Mouse (Mus musculus) lung, embryonic 16.5 days (tissue): ENCODE measurements around the gene Slc25a34. TPM values are rescaled to one million over a fixed set of nuclear protein-coding genes. Genes with fewer than 3 reads are reported as not detected.
A peak's percentile ranks its signal among the peaks of the same experiment; 100 is the strongest.

Source experiments
- ATAC-seq: fragments of 200-750 bp; cut with Nextera tagmentation; 2 replicates; pipeline ENCODE4 v1.8.0; 2017; ENCODE audit warnings: low read depth, mild to moderate bottlenecking, moderate library complexity
- H3K27ac ChIP-seq: fragments of 300-500 bp; sonication (generic); 2 replicates; pipeline ENCODE4 v1.5.1; 2014; ENCODE audit warnings: mild to moderate bottlenecking, control low read depth, low read length
- H3K27me3 ChIP-seq: fragments of 300-500 bp; sonication (generic); 2 replicates; pipeline ENCODE4 v1.6.1; 2014; ENCODE audit warnings: low read depth, low read length, mixed read lengths; ENCODE audit not compliant: control insufficient read depth, insufficient read depth
- H3K36me3 ChIP-seq: fragments of 300-500 bp; sonication (generic); 2 replicates; pipeline ENCODE4 v1.6.1; 2014; ENCODE audit warnings: low read length; ENCODE audit not compliant: control insufficient read depth, insufficient read depth
- H3K4me1 ChIP-seq: fragments of 300-500 bp; sonication (generic); replicated peaks from 2 replicates; pipeline ENCODE4 v1.6.1; 2014; ENCODE audit warnings: low read length, mixed read lengths; ENCODE audit not compliant: control insufficient read depth, insufficient read depth
- H3K4me2 ChIP-seq: fragments of 300-500 bp; sonication (generic); 2 replicates; pipeline ENCODE4 v1.6.1; 2014; ENCODE audit warnings: low read depth, low read length, control low read depth
- H3K4me3 ChIP-seq: fragments of 300-500 bp; sonication (generic); 2 replicates; pipeline ENCODE4 v1.5.1; 2014; ENCODE audit warnings: mild to moderate bottlenecking, low read length, control low read depth
- H3K9ac ChIP-seq: fragments of 300-500 bp; sonication (generic); 2 replicates; pipeline ENCODE4 v1.6.1; 2014; ENCODE audit warnings: low read length, control low read depth
- H3K9me3 ChIP-seq: fragments of 300-500 bp; sonication (generic); 2 replicates; pipeline ENCODE4 v1.6.1; 2016; ENCODE audit warnings: low read length; ENCODE audit not compliant: control insufficient read depth
- WGBS: fragments of 180-500 bp; shearing (Covaris S2); extraction: QIAGEN DNeasy Blood & Tissue Kit; methylation state at CpG from one replicate; pipeline ENCODE4 v1.1.7; 2014; 5-methylcytosine and 5-hydroxymethylcytosine counted together
- polyA plus RNA-seq: library from polyadenylated mRNA; unstranded; fragments of >200 nt; fragmentation: Nextera tagmentation; extraction: Ambion mirVana; gene quantifications from 2 replicates; pipeline ENCODE4 v1.2.1, GENCODE M21; 2015

Gene Slc25a34
- polyA plus RNA-seq, 1 experiment from 2014 or later, result 0.18 TPM

GRCm38 (mm10) chr4:141599251-141600141, 24.1 kb downstream of the Slc25a34 start:
- H3K9ac ChIP-seq, result peak overlapping the region; percentile 86
- peak; percentile 18; the same call in 1 of the 2 replicates for ATAC-seq
- H3K27me3 ChIP-seq, result no peaks in the 10 kb centered on the region
- under 1% methylated on average over 39 of the region's 57 CpGs for WGBS
- peak overlapping the region; percentile 74 for H3K4me3 ChIP-seq
- H3K9me3 ChIP-seq, result no peaks in the 10 kb centered on the region
- peak overlapping the region; percentile 90 for H3K4me2 ChIP-seq
- peaks cover 4% of the 10 kb centered on the region for H3K36me3 ChIP-seq
- peaks cover 33% of the 10 kb centered on the region for H3K4me1 ChIP-seq
- peak overlapping the region; percentile 93 for H3K27ac ChIP-seq

- H3K27me3 ChIP-seq, result no peaks in the 10 kb centered on the region
- H3K4me3 ChIP-seq, result peak overlapping the region; percentile 74
- peak overlapping the region; percentile 90 for H3K4me2 ChIP-seq
- ATAC-seq, result no peak
- H3K4me1 ChIP-seq, result peaks cover 27% of the 10 kb centered on the region
- no peaks in the 10 kb centered on the region for H3K9me3 ChIP-seq
- peak overlapping the region; percentile 93 for H3K27ac ChIP-seq
- 2% methylated on average over 9 of the region's 9 CpGs for WGBS
- peaks cover 10% of the 10 kb centered on the region for H3K36me3 ChIP-seq
- H3K9ac ChIP-seq, result peak overlapping the region; percentile 86
Measured at GRCm38 (mm10) chr4:141598894-141599250, 24.7 kb downstream of the Slc25a34 start.

- Histone ChIP-seq H3K27me3 (no peaks in the 10 kb centered on the region), H3K27ac (peak overlapping the region; percentile 93), H3K4me2 (peak overlapping the region; percentile 90), H3K9me3 (no peaks in the 10 kb centered on the region), H3K36me3 (peaks cover 10% of the 10 kb centered on the region), H3K4me3 (peak overlapping the region; percentile 74), H3K4me1 (peaks cover 23% of the 10 kb centered on the region), H3K9ac (peak overlapping the region; percentile 86)
- peak; percentile 82 for ATAC-seq
- 1% methylated on average over 19 of the region's 19 CpGs for WGBS
Measured at GRCm38 (mm10) chr4:141598199-141598893, 25.3 kb downstream of the Slc25a34 start.

- H3K27ac ChIP-seq, result no peak overlapping the region
- H3K4me2 ChIP-seq, result no peak overlapping the region
- H3K27me3 ChIP-seq, result no peaks in the 10 kb centered on the region
- peaks cover 18% of the 10 kb centered on the region for H3K4me1 ChIP-seq
- 80% methylated on average over 8 of the region's 8 CpGs for WGBS
- H3K9me3 ChIP-seq, result no peaks in the 10 kb centered on the region
- peaks cover 20% of the 10 kb centered on the region for H3K36me3 ChIP-seq
- ATAC-seq, result no peak
- no peak overlapping the region for H3K4me3 ChIP-seq
- H3K9ac ChIP-seq, result peak overlapping the region; percentile 4; the same call in 1 of the 2 replicates
Measured at GRCm38 (mm10) chr4:141596700-141597328, 26.8 kb downstream of the Slc25a34 start.

GRCm38 (mm10) chr4:141595605-141596268, 27.9 kb downstream of the Slc25a34 start:
- H3K27me3 ChIP-seq, result no peaks in the 10 kb centered on the region
- no peak overlapping the region for H3K4me3 ChIP-seq
- H3K27ac ChIP-seq, result no peak overlapping the region
- ATAC-seq, result no peak
- 64% methylated on average over 9 of the region's 9 CpGs for WGBS
- no peaks in the 10 kb centered on the region for H3K9me3 ChIP-seq
- no peak overlapping the region for H3K4me2 ChIP-seq
- peaks cover 15% of the 10 kb centered on the region for H3K4me1 ChIP-seq
- peaks cover 24% of the 10 kb centered on the region for H3K36me3 ChIP-seq
- no peak overlapping the region for H3K9ac ChIP-seq

- H3K4me3 ChIP-seq, result no peak overlapping the region
- H3K27ac ChIP-seq, result no peak overlapping the region
- no peak for ATAC-seq
- H3K4me1 ChIP-seq, result peaks cover 11% of the 10 kb centered on the region
- peaks cover 26% of the 10 kb centered on the region for H3K36me3 ChIP-seq
- H3K9me3 ChIP-seq, result no peaks in the 10 kb centered on the region
- H3K9ac ChIP-seq, result no peak overlapping the region
- H3K27me3 ChIP-seq, result no peaks in the 10 kb centered on the region
- no peak overlapping the region for H3K4me2 ChIP-seq
- 87% methylated on average over 11 of the region's 11 CpGs for WGBS
Measured at GRCm38 (mm10) chr4:141595138-141595537, 28.5 kb downstream of the Slc25a34 start.

- H3K27ac ChIP-seq, result no peak overlapping the region
- H3K4me2 ChIP-seq, result no peak overlapping the region
- no peaks in the 10 kb centered on the region for H3K4me1 ChIP-seq
- no peak for ATAC-seq
- peaks cover 39% of the 10 kb centered on the region for H3K36me3 ChIP-seq
- no peak overlapping the region for H3K4me3 ChIP-seq
- H3K27me3 ChIP-seq, result no peaks in the 10 kb centered on the region
- H3K9ac ChIP-seq, result no peak overlapping the region
- no peaks in the 10 kb centered on the region for H3K9me3 ChIP-seq
- 19% methylated on average over 3 of the region's 3 CpGs for WGBS
Measured at GRCm38 (mm10) chr4:141591547-141591946, 32.1 kb downstream of the Slc25a34 start.

- no peak overlapping the region for H3K9ac ChIP-seq
- no peak overlapping the region for H3K4me2 ChIP-seq
- no peaks in the 10 kb centered on the region for H3K9me3 ChIP-seq
- ATAC-seq, result no peak
- H3K27me3 ChIP-seq, result no peaks in the 10 kb centered on the region
- WGBS, result 88% methylated on average over 8 of the region's 8 CpGs
- peaks cover 49% of the 10 kb centered on the region for H3K36me3 ChIP-seq
- no peaks in the 10 kb centered on the region for H3K4me1 ChIP-seq
- H3K27ac ChIP-seq, result no peak overlapping the region
- H3K4me3 ChIP-seq, result no peak overlapping the region
Measured at GRCm38 (mm10) chr4:141583919-141584318, 39.7 kb downstream of the Slc25a34 start.
